Mouse (Mus musculus) bone marrow macrophage, adult 2 months (primary cell): ENCODE results near the gene Gm3045.

ENCODE experiments used
- CTCF ChIP-seq: IDR thresholded peaks from 2 replicates; pipeline ENCODE4 v1.5.1; 2012; ENCODE audit warnings: low read depth, mild to moderate bottlenecking, low read length, moderate library complexity
- POLR2A ChIP-seq: IDR thresholded peaks from 2 replicates; pipeline ENCODE4 v1.6.1; 2012; ENCODE audit warnings: mild to moderate bottlenecking, low read depth, low read length, borderline replicate concordance

DNA sequence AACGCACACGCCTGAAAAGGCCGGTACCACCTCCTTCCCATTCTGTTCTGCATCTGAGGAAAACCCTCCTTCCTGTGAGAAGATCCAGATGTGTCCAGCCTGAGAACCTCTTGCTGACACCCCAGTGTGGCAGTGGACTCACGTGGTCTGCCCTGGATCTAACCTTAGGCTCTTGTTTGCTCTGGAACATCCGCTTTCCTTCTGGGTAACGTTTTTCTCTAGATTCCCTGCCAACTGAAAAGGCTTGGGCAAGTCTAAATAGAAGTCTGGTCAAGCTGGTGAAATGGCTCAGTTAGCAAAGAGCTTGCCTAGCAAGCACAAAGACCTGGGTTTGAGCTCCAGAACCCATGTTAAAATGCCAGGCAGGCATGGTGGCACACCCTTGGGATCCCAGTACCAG is 18.6 kb downstream of the Gm3045 start:
- TF ChIP-seq POLR2A (no peak), CTCF (no peak)
